ENCODE assay signal across 13 mouse cellular contexts in the genomic region with DNA sequence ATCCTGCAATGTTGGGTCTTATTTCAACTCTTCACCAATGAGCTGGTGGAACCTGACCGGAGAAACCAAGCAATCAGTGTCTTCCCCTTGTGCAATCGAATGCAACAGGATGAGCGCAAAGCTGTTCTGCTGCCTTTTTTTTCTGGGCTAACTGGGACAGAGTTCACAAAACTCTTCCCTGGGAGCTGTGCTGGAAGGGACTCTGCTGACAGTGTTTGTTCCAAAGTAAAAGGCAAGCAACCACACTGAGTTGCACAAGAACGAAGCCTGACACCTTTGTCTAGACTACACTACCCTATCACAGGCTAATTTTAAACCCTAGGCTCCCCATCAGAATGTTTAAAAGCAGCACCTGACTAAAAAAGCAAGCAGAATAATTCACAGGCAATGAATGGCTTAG. TPM values are rescaled to one million over a fixed set of nuclear protein-coding genes. Genes with fewer than 3 reads are reported as not detected.
DNase-seq lines count a peak whose midpoint lies in the region; ATAC-seq and TF ChIP-seq lines count a peak whose summit lies in the region.
"Had no signal": no experiment of that assay in that cellular context is flagged by ENCODE, and none has a peak within 500 bp of the region (broad histone marks: within the 10 kb centered on the region; RNA-seq: fewer than 3 reads in every experiment).

No protein-coding gene starts in this region.

- peak overlapping the region; percentile 39; the same call in 1 of the 2 replicates for H3K27ac ChIP-seq in kidney, adult 2 months (ENCODE audit: insufficient read depth, low read depth, low read length)
- H3K27ac ChIP-seq in kidney, embryonic 14.5 days (ENCODE audit: low read depth, low read length) = no peak overlapping the region
- H3K27ac ChIP-seq in brown adipose tissue, adult 24 weeks (replicated peaks; ENCODE audit: low read depth, low read length) = peak overlapping the region; percentile 57; the same call in 1 of the 2 replicates
- no peak overlapping the region for H3K27ac ChIP-seq in liver, embryonic 12.5 days
- no peak overlapping the region for H3K27ac ChIP-seq in hindbrain, embryonic 11.5 days (ENCODE audit: low read depth, low read length)
- H3K27ac ChIP-seq: intestine, embryonic 15.5 days; stomach, embryonic 15.5 days had no signal

- DNase-seq in kidney, adult 2 months = peak; percentile 80
- peak; percentile 8 for DNase-seq in Muller cell, postnatal 12 days (ENCODE audit: inconsistent ontology term)
- no peak for DNase-seq in spleen, adult 12 weeks (ENCODE audit: low spot score)
- no peak for DNase-seq in hindbrain, embryonic 11.5 days (ENCODE audit: low spot score)
- DNase-seq: cerebellum, adult 9-10 months; gastrocnemius, postnatal 14 days; right cerebral cortex, postnatal 14 days had no signal

- no peaks in the 10 kb centered on the region for H3K9me3 ChIP-seq in kidney, embryonic 14.5 days (ENCODE audit: control insufficient read depth, low read length)
- H3K9me3 ChIP-seq in liver, embryonic 12.5 days (replicated peaks) = no peaks in the 10 kb centered on the region
- no peaks in the 10 kb centered on the region for H3K9me3 ChIP-seq in hindbrain, embryonic 11.5 days (ENCODE audit: control insufficient read depth, low read length)
- H3K9me3 ChIP-seq: forebrain, embryonic 12.5 days; intestine, embryonic 15.5 days; stomach, embryonic 15.5 days had no signal

- H3K4me2 ChIP-seq in kidney, embryonic 14.5 days (replicated peaks; ENCODE audit: low read depth, low read length) = no peak overlapping the region
- H3K4me2 ChIP-seq in liver, embryonic 12.5 days = no peak overlapping the region
- no peak overlapping the region for H3K4me2 ChIP-seq in hindbrain, embryonic 11.5 days (replicated peaks; ENCODE audit: low read depth, low read length)
- H3K4me2 ChIP-seq: intestine, embryonic 15.5 days; stomach, embryonic 15.5 days had no signal

- H3K9ac ChIP-seq in kidney, embryonic 14.5 days (ENCODE audit: low read depth, low read length) = no peak overlapping the region
- H3K9ac ChIP-seq in liver, embryonic 12.5 days = no peak overlapping the region
- no peak overlapping the region for H3K9ac ChIP-seq in hindbrain, embryonic 11.5 days (ENCODE audit: low read depth, low read length)
- H3K9ac ChIP-seq: intestine, embryonic 15.5 days; stomach, embryonic 15.5 days had no signal

- no peak for ATAC-seq in kidney, embryonic 14.5 days (ENCODE audit: low FRiP score, low TSS enrichment)
- peak; percentile 61 for ATAC-seq in liver, embryonic 12.5 days
- ATAC-seq in hindbrain, embryonic 11.5 days (ENCODE audit: low FRiP score) = no peak
- ATAC-seq: intestine, embryonic 15.5 days had no signal

- no peak overlapping the region for H3K4me3 ChIP-seq in kidney, adult 2 months (ENCODE audit: insufficient read depth, low read depth, low read length)
- no peak overlapping the region for H3K4me3 ChIP-seq in kidney, embryonic 14.5 days (ENCODE audit: low read length)
- no peak overlapping the region for H3K4me3 ChIP-seq in brown adipose tissue, adult 24 weeks (ENCODE audit: insufficient read depth, low read depth, low read length)
- no peak overlapping the region for H3K4me3 ChIP-seq in liver, embryonic 12.5 days
- H3K4me3 ChIP-seq in hindbrain, embryonic 11.5 days (ENCODE audit: low read depth, low read length) = no peak overlapping the region
- H3K4me3 ChIP-seq: forebrain, embryonic 12.5 days; intestine, embryonic 15.5 days; stomach, embryonic 15.5 days had no signal

- H3K27me3 ChIP-seq in kidney, adult 2 months (replicated peaks; ENCODE audit: control insufficient read depth, insufficient read depth, low read length) = no peaks in the 10 kb centered on the region
- H3K27me3 ChIP-seq in kidney, embryonic 14.5 days (ENCODE audit: control insufficient read depth, insufficient read depth, low read length) = no peaks in the 10 kb centered on the region
- no peaks in the 10 kb centered on the region for H3K27me3 ChIP-seq in liver, embryonic 12.5 days (replicated peaks)
- no peaks in the 10 kb centered on the region for H3K27me3 ChIP-seq in hindbrain, embryonic 11.5 days (ENCODE audit: control insufficient read depth, insufficient read depth, low read length)
- H3K27me3 ChIP-seq: forebrain, embryonic 12.5 days; intestine, embryonic 15.5 days; stomach, embryonic 15.5 days had no signal

- peaks cover 18% of the 10 kb centered on the region for H3K4me1 ChIP-seq in kidney, adult 2 months (ENCODE audit: control insufficient read depth, insufficient read depth, low read length)
- no peaks in the 10 kb centered on the region for H3K4me1 ChIP-seq in kidney, embryonic 14.5 days (ENCODE audit: control insufficient read depth, insufficient read depth, low read length)
- H3K4me1 ChIP-seq in brown adipose tissue, adult 24 weeks (ENCODE audit: control insufficient read depth, insufficient read depth, insufficient read length, low read length) = peaks cover 11% of the 10 kb centered on the region; the same call in 1 of the 2 replicates
- peaks cover 14% of the 10 kb centered on the region for H3K4me1 ChIP-seq in liver, embryonic 12.5 days
- no peaks in the 10 kb centered on the region for H3K4me1 ChIP-seq in hindbrain, embryonic 11.5 days (replicated peaks; ENCODE audit: control insufficient read depth, insufficient read depth, low read length)
- H3K4me1 ChIP-seq: intestine, embryonic 15.5 days; stomach, embryonic 15.5 days had no signal

- no peaks in the 10 kb centered on the region for H3K36me3 ChIP-seq in kidney, adult 2 months (ENCODE audit: control insufficient read depth, insufficient read depth, low read length)
- peaks cover 36% of the 10 kb centered on the region for H3K36me3 ChIP-seq in kidney, embryonic 14.5 days (ENCODE audit: control insufficient read depth, insufficient read depth, low read length)
- peaks cover 73% of the 10 kb centered on the region for H3K36me3 ChIP-seq in liver, embryonic 12.5 days
- no peaks in the 10 kb centered on the region for H3K36me3 ChIP-seq in hindbrain, embryonic 11.5 days (ENCODE audit: control insufficient read depth, insufficient read depth, low read length)

- 44% methylated on average over 4 of the region's 4 CpGs for WGBS in kidney, adult 2 months
- WGBS in kidney, embryonic 14.5 days = 84% methylated on average over 4 of the region's 4 CpGs
- 71% methylated on average over 4 of the region's 4 CpGs for WGBS in liver, embryonic 12.5 days (ENCODE audit: insufficient replicate concordance)
- 93% methylated on average over 4 of the region's 4 CpGs for WGBS in hindbrain, embryonic 11.5 days

- TF ChIP-seq POLR2A in kidney, adult 2 months (IDR thresholded peaks at IDR 0.05; ENCODE audit: low read depth, low read length) = no peak

- no peak for TF ChIP-seq CTCF in kidney, adult 2 months (conservative IDR thresholded peaks at IDR 0.05; ENCODE audit: insufficient read depth, insufficient read length, low read depth, low read length)

RNA-seq across cellular contexts. Expression of gene Psat1, which starts 42.4 kb away (rescaled TPM):
- 21.0 and 28.5 TPM in 2 replicates for polyA plus RNA-seq in kidney, adult 2 months (2012; rRNA removed)
- 88.6 and 116 TPM in 2 replicates for polyA plus RNA-seq in kidney, embryonic 14.5 days (2014; fragmentation: Nextera tagmentation; extraction: Ambion mirVana)
- polyA plus RNA-seq in brown adipose tissue, adult 24 weeks (2012; ENCODE audit: insufficient read depth, insufficient read length, missing spikeins) = 10.1 and 11.5 TPM in 2 replicates
- 181 and 191 TPM in 2 replicates for polyA plus RNA-seq in liver, embryonic 12.5 days (2016; fragmentation: Nextera tagmentation; extraction: Ambion mirVana)
- 107 and 116 TPM in 2 replicates for polyA plus RNA-seq in hindbrain, embryonic 11.5 days (2014; fragmentation: Nextera tagmentation; extraction: Ambion mirVana)

Comparison
In these comparisons a context has a peak if more than half of its experiments do, and no peak if none do; other contexts are left out.
1. H3K27ac ChIP-seq: peak in kidney, adult 2 months (single experiment) and brown adipose tissue, adult 24 weeks (single experiment); none in kidney, embryonic 14.5 days (single experiment), liver, embryonic 12.5 days (single experiment) and hindbrain, embryonic 11.5 days (single experiment).
2. DNase-seq: peak in kidney, adult 2 months (single experiment) and Muller cell, postnatal 12 days (single experiment); none in spleen, adult 12 weeks (single experiment) and hindbrain, embryonic 11.5 days (single experiment).